Mouse (Mus musculus): ENCODE data around the gene Ntn3.

GRCm38 (mm10) chr17:24244061-24244460, 34.7 kb upstream of the Ntn3 start:
- TF ChIP-seq POLR2AphosphoS2 (IDR thresholded peaks at IDR 0.05; ENCODE audit: insufficient read length, low read depth) = no peak
- TF ChIP-seq POLR2A (IDR thresholded peaks at IDR 0.05; ENCODE audit: insufficient read length, low read depth) = no peak
- TF ChIP-seq MAX (IDR thresholded peaks at IDR 0.05; ENCODE audit: low read depth) = no peak
- TF ChIP-seq USF1 (IDR thresholded peaks at IDR 0.05; ENCODE audit: low read depth) = no peak
- no peak for TF ChIP-seq MYOD1 (IDR thresholded peaks at IDR 0.05; ENCODE audit: control insufficient read depth in 1 of 3, insufficient read length in 2 of 3, low read depth in 2 of 3)
- no peak for TF ChIP-seq SRF (IDR thresholded peaks at IDR 0.05; ENCODE audit: control insufficient read depth, insufficient read length, low read depth)
- no peak for TF ChIP-seq TCF12 (IDR thresholded peaks at IDR 0.05; ENCODE audit: insufficient read depth, poor library complexity, severe bottlenecking)
- no peak for TF ChIP-seq CEBPB (IDR thresholded peaks at IDR 0.05; ENCODE audit: insufficient read depth, poor library complexity, severe bottlenecking)
- no peak for TF ChIP-seq E2F4 (IDR thresholded peaks at IDR 0.05; ENCODE audit: insufficient read depth)

Measured in myocyte (in vitro differentiated cells).